Mouse (Mus musculus) natural killer cell, adult 2 months (primary cell): ENCODE measurements around the gene Mycn.

Source experiments
- DNase-seq, 2 experiments: peaks; one replicate each; pipeline ENCODE4 v3.0.0; 2022; ENCODE audit warnings: low spot score in 2 of 2

Gene Mycn

DNA sequence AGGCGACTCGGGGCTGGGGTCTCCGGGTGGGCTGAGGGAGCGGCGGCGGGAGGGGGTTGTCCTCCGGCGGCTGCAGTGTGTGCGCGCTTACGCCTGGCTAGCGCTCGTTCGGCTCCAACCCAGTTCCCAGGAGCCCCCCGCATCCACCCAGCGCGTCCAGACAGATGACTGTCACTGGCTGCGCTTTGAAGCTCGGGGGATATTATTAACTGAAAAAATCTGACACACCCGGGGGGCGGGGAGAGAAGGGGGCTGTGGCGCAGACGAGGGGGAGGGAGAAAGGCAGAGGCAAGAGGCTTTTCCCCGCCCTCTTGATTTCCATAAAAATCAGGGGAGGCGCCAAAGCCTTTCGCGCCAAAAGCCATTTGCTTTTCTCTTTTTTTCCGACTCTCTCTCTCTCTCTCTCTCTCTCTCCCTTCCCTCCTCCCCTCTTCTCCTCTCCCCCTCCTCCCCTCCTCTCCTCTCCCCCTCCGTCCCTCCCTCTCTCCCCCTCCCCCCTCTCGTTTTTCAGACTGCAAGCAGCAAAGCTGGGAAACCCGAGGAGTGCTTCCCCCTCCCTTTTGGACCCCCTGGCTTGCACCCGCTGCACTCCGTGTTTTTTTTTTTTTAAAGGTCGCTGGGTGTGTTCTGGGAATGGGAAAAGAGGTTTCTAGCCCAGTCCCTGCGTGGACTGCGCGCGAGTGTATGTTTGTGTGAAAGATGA lies at the start of gene Mycn:
Gene Mycn, minus strand, starts transcription at position 254 of the 703 bp plus-strand sequence.
- no peak for DNase-seq

- DNase-seq = no peak
These were observed 45.7 kb upstream of the Mycn start for GRCm38 (mm10) chr12:12987376-12987775.

DNA sequence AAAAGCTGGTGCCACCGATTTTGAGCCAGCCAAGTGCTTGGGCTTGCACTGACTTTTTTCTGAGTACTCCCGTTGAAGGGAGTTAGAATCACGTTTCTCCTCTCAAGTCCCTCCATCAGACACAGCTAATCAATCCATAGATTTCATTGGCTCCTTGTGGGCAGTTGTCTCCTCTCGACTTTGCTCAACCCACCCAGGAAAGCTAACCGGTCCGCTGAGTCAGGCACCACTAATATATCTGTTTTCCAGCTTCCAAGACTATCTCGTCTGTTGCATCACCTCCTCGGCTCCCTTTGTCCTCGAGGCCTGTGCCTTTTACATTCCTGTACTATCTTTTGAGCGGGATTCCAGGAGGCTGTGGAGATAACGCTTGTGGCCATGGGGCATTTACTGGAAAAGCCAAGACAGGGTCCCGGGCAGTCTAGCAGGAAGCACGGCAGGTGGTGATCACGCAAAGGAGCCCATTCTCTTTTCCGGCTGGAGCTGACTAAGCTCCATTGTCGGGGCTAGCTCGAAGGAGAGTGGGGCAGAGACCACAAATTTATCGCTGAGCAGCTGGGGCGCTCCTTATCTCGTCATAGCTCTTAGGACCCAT lies 45.0 kb upstream of the Mycn start:
- no peak for DNase-seq

- no peak for DNase-seq
These were observed 41.3 kb upstream of the Mycn start for GRCm38 (mm10) chr12:12983032-12983431.

DNA sequence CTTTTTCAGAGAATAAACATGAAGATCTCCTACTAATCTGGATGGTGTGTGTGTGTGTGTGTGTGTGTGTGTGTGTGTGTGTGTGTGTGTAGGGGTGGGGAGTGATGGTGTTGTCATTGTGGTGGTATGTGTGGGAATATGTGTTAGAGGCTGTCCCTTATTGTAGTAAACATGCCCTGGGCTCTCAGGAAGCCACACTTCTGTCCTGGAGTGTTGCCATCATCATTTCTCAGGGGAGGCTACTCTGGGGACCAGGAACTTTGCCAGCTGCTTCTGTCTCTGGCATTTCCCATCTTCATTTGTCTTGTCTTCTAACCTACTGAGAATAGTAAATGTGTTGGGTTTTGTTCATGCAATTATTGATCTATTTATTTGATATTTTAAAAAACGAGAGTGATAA lies 33.7 kb upstream of the Mycn start:
- no peak for DNase-seq

GRCm38 (mm10) chr12:12972756-12973435 lies 31.2 kb upstream of the Mycn start:
- no peak for DNase-seq

DNA sequence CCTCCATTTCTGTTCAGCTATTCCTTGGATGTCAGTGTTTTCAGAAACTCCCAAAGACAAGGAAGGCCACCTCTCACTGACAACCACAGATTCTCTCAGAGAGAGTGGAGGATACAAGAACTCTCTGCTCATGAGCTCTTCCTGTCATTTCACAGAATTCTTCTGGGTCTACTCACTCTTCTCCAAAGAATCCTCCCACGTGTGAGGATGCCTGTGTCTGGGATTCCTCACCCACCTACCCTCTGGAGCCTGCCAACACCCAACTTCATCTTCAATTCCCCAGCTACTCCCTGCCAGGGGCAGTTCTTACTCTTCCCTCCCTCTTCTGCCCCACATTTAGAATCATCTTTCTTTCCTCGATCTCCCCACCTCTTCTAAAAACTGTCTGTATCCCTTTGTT lies 26.2 kb upstream of the Mycn start:
- DNase-seq = no peak

DNA sequence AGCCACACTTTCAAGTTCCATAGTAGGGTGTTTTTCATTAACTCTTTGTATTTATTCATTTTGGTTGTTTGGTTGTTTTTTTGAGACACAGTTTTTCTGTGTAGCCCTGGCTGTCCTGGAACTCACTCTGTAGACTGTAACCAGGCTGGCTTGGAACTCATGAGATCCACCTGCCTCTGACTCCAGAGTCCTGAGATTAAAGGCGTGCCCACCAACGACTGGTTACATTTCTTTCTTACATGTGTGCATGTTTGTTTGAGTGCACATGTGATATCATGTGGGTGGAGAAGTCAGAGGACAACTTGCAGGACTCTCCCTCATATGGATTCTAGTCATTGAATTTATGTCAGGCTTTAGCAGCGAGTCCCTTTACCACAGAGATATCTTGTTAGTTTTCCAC lies 23.1 kb upstream of the Mycn start:
- no peak for DNase-seq

DNA sequence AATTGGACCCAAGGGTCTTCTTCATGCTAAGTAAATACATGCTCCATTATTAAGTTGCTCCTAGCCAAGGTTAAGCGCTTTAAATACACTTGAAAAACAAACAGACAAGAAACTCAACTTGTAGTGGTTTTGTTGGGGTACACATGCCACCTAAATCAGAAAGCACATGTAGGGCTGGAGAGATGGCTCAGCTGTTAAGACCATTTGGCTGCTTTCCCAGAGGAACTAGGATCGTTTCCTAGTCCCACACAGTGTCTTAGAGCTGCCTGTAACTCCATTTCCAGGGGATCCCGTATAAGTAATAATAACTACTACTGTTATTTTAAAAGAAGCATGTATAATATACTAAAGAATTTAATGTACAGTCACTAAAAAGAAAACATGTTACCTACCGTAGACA lies 5.9 kb upstream of the Mycn start:
- no peak for DNase-seq

DNA sequence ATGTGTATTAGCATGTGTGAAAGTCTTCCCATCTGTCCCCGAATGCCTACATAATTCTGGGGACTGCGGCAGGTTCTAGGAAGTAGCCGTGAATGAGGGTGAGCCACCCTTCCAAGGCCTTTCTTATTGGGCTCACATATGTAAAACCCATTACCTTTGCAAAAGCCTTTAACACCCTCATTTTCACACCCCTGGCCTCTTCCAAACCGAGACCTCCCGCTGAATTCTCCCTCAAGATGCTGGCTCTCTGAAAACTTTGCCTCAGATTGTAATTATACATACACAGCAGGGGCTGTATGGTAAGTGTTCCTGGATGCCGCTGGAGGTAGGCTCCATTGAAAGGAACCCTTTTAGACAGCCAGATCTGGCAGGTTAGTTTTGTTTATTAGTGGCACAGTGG lies 1.6 kb upstream of the Mycn start:
- no peak for DNase-seq

DNA sequence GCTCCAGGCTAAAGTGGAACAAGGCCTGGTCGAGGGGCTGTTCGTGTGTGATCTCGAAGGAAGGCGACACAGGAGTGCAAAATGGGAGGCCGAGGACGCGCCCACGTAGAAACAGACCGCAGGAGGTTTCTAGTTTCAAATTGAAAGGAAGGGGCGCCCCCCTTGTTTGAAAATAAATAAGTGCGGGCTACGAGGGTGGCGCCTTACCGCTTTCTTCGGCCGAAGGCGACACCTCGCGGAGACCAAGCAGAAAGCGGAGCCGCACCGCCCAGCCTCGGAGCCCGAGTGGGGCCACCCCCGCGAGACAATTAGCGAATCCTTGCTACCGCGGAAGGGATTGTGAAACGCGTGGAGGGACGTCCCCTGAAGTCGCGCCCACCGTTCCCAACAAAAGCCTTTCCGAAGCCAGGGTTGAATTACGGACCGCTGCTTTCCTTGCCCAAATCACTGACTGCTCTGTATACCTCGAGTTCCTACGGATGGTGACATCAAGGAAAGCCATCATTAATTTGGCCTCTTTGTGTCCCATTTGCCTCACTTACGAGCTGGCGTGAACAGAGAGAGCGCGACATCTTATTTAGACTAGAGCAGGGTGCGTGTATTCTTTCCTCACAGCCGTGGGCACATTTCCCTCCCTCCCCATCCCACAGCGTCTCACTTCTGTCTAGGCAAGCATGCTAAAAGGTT lies 793 bp upstream of the Mycn start:
- DNase-seq = peak; percentile 58 to 73

DNA sequence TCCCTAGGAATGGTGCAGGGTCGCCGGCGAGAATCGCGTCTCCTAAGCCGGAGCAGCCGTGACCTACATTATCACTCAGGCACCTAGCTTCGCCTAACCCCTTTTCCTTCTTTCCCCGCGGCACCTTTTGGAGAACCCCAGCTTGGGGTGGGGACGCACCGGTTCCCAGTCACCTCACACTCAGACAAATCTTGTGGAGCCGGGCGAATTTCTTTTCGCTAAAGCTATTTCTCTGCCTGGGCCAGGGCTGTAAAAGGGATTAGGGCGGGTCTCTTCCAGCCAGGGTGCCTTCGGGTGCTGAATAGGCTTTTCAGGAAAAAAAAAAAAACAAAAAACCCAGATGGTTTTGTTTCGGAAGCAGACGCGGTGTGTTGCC lies 597 bp downstream of the Mycn start:
- DNase-seq = no peak

DNA sequence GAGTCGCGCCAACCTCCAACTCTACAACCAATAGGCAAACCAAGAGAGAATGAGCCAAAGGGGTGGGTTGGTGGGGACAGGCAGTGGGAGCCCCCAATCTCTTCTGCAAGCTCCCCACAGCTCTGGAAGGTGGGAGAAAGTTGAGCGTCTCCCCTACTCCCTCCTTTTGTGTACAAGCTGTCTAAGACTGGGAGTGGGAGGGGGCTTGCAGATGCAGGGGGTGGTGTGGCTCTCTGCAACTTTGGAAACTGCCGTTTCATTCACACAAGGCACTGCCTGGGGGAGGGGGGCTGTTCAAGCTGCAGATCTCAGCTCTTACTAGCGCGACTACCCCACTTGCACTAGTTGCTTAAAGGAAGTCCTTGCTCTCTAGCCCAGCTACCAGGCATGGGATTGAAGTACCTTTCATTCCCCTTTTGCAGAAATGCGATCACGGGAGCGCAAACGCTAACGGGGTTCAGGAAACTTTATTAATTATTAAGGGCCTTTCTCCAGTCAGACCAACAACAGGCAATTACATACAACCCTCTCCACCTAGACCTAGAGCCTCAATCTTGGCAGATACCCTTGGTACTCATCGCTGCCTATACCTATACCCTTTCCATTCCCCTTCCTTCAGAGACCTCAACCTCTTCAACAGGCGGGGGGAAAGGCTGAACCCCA lies 1.1 kb downstream of the Mycn start:
- no peak for DNase-seq

DNA sequence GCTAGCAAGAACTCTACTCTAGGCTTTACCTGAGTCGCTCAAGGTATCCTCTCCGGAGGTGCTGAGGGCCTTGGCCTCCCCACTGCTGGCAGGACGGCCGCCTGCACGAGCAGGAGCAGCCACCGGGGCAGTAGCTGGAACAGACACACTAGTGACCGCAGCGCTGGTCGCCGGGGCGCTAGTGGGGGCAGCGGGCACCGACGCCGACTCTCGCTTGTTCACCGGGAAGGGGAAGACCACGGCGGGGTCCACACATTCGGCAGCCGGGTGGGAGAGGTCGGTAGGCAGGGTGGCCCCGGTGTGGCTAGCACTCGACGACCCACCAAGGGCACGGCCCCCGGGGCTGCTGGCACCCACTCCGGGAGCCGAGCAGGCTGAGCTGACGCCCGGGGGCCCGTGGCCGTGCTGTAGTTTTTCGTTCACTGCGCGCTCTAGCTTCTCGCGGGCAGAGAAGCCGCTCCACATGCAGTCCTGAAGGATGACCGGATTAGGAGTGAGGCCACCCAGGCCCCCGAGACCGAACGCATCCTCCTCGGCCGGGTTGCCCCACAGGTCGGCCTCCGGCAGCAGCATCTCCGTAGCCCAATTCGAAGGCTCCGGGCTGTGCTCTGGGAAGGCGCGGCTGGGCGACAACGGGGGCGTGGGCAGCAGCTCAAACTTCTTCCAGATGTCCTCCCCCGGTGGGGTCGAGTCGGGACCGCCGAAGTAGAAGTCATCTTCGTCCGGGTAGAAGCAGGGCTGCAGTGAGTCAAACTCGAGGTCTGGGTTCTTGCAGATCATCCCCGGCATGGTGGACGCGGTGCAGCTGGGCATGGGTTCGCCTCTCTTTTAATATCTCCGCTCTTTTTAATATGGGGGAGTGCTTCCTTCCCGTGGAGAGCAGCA lies 1.9 kb downstream of the Mycn start:
- DNase-seq = no peak

DNA sequence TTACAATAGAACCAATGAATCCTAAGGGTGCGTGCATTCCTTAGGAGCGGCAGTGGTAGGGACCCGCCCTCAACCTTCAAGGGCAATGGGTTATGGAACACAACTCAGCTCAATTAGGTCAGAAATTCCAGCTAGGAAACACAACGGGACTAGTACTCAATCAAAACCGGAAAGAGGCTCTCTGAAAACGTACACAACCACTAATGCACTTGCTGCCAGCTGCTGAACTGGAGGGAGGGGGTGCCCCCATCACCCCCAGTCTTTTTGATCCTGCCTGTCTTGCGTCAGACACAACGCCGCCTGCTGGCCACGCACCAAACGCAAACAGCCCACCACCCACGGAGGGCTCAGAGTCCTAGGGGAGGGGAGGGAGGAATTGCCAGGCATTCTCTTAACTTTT lies 2.9 kb downstream of the Mycn start:
- peak in 1 of 2 experiments; percentile 38 for DNase-seq

DNA sequence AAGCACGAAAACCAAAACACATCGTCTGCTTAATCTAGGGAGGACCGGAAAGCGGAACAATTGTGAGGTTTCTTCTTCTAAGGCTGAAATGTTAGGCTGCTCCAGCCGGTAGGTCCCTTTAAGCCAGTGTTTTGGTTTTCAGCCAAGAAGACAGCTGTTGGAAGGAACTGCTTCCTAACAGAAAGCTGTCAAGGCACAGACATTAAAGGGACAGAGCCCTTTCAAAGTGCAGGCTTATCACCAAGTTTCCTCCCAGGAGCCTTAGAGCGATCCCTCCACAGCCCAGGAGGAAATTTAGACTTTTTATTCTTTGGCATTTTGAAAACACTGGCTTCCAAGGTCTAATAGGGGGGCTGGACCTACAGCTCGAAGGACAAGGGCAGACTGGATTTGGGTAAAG lies 3.4 kb downstream of the Mycn start:
- no peak for DNase-seq

DNA sequence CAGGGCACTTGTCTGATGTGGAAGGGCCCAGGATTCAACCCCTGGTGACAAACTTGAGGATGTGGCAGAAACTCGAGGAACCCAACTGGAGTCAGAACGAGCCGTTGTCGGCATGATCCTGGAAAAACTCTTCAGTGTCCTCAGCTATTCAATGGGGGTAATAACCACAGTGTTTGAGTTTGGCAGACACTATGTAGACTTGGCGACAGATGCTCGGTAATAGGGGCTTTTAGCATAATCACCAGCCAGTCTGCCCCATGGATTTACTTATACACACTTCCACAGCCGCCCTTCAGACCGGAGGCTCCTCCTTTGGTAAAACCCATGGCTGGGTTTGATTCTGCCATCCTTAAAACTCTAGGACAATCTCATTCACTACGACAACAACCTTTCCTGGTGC lies 4.0 kb downstream of the Mycn start:
- DNase-seq = no peak

- DNase-seq = no peak
These were observed 4.6 kb downstream of the Mycn start for GRCm38 (mm10) chr12:12937088-12937487.

GRCm38 (mm10) chr12:12932238-12932637 lies 9.5 kb downstream of the Mycn start:
- no peak for DNase-seq

GRCm38 (mm10) chr12:12928239-12928638 lies 13.5 kb downstream of the Mycn start:
- DNase-seq = no peak

DNA sequence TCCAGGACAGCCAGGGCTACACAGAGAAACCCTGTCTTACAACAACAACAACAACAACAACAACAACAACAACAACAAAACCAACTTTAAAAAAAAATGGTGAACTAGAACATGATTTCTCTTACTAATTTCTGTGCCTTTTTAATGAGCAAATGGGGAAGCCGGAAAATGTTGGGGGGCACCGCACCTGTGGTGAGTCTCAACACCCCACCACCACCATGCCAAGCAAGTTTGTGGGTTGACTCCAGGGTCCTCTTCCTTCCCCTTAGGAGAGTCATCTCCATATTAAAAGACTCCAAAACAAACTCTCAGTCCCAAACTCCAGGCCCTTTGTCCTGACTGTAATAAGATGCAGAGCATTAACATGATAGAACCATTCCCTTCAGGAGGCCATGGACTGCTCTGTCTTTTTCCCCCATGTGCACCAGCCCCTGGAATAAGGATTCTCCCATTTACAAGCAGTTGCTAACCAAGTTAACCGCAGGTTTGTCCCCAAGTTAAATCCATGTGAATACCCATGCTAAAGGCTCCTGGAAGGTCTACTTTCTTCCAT lies 14.7 kb downstream of the Mycn start:
- no peak for DNase-seq
